Mouse (Mus musculus) gastrocnemius, adult 18-20 months (tissue): ENCODE results near the gene Cox4i2. TPM values are rescaled to one million over a fixed set of nuclear protein-coding genes. Genes with fewer than 3 reads are reported as not detected.

ENCODE experiments used
- DNase-seq: peaks from one replicate; pipeline ENCODE4 v3.0.0; 2021; ENCODE audit warnings: low spot score
- microRNA-seq: library from miRNA; unstranded; fragments of <30 nt; microRNA quantifications from one replicate; pipeline ENCODE4 v1.2.0, GENCODE M21; 2021
- total RNA-seq, 2 experiments: library from RNA; stranded (reverse); gene quantifications; 2 replicates each; pipeline ENCODE4 v1.2.3; 2021

Gene Cox4i2
- total RNA-seq, 2 experiments from 2014 or later, result 2.6 to 3.5 TPM

DNA sequence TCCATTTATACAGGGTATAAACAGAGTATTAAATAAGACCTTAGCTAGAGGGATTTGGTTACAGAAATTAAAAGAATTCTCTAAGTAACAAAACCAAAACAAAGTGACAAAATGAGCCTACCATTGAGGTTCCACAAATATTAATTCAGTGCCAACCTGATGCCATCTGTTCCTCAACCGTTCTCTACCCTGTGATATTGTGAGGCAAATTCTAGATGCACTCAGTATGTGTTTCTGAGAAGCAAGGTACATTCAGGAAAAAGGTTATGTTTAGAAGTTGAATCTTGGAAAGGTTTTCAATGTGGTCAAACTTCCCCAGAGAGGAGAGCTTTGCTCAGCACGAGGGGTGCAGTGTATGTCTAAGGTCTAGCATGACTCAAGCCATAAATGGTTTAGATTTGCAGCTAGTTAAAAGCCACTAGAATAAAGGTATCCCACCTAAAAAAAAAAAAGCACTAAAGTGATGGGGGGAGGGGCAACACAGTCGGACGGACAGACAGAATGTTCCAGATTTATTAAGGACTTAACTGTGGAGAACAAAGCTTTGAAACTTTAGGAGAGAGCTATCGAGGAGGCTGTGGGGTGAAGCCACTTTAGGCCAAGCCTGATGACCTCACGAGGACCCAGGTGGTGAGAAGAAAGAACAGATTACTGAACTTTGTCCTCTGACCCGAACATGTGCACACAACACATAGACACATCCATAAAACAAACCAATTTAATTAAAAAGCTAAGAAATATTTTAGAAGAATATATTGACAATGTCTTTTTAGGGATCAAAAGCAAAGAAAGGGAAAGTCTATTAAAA, 46.2 kb downstream of the Cox4i2 start:
- no peak for DNase-seq

DNA sequence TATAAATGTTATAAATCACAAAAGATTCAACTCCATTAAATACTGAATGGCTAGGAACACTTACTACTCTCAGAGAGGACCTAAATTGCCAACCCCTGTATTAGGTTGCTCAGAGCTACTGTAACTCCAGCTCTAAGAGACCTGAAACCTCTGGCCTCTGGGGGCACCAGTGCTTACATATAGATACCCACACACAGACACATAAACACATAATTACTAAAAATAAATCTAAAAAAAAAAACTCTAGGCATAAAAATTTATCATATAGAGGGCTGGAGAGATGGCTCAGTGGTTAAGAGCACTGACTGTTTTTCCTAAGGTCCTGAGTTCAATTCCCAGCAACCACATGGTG, 46.8 kb downstream of the Cox4i2 start:
- DNase-seq, result no peak

DNA sequence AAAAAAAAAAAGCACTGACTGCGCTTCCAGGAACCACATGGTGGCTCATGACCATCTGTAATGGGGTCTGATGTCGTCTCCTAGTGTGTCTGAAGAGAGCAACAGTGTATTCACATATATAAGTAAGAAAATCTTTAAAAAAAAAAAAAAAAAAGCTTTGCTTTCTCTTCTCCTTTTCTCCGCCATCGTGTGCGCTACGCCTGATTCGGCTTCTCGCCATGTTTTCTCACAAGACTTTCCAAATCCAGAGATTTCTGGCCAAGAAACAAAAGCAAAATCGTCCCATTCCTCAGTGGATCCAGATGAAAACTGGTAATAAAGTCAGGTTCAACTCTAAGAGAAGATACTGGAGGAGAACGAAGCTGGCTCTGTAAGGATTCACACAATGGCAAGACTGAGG, 48.3 kb downstream of the Cox4i2 start:
- no peak for DNase-seq

DNA sequence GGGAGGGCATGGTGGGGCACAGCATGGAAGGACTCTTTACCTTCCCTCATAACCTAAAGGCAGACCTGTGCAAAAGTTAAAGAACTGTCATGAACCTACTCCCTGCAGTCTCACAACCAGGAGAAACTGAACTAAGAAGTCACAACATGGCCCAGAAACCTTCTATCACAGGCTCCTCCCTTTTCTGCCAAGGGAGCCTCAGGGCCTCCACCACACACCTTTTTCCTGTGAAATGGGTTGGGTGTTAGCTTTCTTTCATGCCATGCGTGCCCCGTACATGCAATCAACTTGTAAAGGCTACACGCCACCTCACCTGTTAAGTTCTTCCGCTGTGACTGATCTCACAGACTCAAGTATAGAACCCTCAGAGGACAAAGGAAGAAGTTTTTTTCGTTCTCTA, 49.1 kb downstream of the Cox4i2 start:
- no peak for DNase-seq

DNA sequence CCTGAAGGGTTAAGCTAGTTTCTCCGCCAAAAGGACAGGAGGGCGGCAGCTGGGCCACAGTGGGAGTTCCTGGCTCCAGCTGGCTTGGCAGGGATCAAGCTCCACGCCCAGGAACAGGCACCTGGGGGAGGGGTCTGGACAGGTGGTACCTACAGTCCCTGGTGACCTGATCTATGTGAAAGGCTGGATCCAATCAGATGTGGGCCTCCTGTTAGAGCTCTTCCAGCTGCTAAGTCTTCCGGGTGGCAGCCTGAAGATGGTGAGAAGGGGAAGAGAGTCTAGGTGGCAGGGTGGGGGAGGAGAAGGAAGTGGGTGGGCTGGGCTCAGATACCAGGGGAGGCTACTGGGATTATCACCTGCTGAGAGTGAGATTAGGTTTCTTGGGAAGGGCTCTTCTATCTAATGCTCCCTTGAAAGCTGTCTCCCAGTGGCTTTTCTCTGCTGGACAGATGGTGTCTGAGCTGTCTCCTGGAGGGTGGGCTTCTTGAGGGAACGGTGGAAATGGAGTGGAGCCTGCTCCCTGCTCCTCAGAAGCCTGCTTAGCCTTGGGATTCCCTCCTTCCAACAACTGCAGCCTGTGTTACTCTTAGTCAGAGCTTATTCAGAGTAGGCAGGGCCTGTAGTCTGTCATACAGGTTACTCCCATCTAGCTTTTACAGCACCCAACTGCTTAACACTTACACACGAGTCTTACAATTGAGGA, 50.6 kb downstream of the Cox4i2 start:
- no peak for DNase-seq

DNA sequence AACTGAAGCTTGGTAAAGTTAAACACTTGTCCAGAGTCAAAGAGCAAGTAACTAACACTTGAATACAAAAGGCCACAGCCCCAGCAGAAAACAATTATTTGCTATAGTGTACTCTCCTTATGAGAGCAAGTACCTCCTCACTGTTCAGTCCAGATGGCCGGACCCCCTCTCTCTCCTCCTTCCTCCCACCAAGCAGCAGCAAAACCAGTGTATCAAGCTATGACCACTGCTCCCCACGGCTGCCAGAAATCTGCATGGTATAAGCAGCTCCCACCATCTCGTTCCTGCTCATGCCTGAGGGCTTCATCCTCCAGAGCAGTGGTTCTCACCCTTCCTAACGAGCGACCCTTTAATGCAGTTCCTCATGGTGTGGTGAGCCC, 51.1 kb downstream of the Cox4i2 start:
- DNase-seq, result no peak

DNA sequence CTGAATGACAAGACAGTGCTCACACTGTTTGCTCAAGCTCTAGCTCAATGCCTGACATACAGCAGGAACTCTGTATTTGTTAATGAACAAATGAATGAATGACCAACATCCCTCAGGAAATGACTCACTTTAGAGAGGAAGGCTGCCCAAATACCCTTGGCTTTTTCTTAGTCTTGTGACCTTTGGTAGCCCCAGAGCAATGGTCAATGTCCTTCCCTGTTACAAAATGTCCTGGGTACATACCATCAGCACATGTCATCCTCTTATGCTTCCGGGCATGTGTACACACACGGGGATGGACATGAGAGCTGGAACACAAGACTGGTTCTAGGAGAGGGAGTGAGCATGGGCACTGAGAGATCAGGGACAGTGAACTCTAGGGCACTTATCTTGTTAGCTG, 52.1 kb downstream of the Cox4i2 start:
- DNase-seq, result peak; percentile 68

DNA sequence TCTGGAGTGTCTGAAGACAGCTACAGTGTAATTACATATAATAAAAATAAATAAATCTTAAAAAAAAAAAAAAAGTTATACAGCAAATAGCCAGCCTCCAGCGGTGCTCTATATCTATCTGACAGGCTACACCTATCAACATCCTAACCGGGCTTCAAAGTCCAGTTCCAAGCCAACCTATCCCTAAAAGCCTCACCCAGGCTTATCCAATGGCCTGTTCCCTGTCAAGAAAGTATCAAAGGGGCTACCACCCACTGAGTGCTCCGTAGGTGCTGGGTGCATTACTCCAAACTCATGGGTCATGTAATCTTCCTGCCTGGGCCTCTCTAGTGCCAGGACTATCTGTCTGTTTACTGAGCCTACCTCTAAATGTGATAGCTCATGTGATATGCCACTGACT, 54.2 kb downstream of the Cox4i2 start:
- no peak for DNase-seq

DNA sequence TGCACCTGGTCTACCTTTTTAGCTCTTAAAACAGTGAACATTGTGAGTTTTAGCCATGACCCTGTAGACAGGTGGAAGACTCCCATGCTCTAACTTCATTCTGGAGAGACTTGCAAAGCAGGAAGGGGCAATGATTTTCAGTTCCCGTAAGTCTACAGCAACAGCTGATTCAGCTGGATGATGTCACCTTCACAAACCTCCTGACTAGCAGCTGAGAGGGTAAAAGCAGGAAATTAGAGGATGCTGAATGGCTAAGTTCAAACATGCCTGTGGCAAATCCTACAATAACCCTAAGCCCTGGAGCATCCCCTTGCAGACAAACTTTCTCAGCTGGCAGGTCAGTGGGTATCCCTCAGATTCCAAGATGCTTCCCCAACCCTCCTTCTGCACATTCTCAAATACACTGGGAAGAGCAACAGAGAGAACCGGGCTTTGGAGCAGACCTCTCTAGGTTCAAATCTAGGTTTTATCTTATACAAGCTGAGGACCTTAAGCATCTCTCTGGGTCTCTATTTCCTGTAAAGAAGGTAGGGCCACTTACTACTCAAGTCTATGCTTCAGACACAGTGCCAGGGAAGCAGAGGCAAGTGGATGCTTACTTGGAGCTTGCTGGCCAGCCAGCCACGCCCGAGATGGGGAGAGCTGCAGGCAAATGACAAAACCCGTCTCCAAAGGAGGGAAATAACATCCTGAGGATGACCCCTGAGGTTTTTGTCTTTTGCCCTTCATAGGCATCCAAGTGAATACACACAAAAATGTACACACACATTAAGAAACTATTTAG, 56.4 kb downstream of the Cox4i2 start:
- DNase-seq, result no peak

DNA sequence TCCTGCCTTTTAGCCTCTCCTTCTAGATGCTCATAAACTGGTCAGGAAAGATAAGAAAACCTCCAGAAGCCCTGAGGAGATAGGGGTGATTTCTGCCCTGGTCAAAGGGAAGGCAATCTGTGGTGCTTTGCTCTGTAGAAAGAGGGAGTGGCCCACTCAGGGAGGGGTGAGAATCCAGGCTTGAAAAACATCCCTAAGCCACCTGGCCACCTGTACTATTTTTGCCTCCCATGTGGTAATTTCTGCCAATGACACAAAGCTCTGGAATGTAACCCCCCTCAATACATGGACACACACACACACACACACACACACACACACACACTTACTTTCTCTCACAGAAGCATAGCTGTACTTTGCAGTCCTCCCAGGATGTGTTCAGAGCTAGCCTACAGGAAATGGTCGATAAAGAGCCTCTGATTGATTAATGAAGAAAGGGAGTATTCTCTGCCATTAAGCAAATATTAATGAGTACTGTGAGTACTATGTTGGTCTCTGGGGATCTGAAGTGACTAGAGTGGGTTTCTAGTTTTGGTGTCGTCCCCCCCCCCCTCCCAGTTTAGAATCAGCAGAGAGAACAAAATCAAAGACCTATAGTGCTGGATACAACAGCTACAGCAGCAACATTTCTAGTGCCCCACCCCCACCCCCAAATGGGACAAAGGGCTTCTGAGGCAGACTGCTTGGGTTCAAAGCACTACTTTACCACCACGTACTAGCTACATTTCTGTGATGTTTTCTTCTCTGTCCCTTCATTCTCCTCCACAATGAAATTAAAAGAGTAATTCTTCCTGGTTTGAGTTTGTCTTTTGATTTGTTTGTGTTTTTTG, 57.6 kb downstream of the Cox4i2 start:
- DNase-seq, result no peak

DNA sequence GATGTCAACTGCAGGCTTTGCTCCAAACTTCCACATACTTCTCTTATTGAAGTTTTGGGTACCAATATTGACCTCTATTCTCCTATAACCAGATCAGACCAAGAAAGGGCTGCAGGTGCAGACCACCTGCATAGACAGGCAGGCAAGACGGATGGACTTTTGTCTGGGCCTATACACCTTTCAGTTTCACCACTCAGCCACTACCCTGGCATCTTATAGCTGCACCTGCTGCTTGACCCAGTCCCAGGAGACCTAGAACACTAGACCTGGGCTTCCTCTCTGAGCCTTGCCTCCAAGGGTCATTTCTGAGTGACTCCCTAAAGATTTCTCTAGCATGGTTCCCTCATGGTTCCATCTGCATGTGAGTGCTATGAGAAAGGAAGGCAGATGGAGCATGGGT, 59.3 kb downstream of the Cox4i2 start:
- no peak for DNase-seq

DNA sequence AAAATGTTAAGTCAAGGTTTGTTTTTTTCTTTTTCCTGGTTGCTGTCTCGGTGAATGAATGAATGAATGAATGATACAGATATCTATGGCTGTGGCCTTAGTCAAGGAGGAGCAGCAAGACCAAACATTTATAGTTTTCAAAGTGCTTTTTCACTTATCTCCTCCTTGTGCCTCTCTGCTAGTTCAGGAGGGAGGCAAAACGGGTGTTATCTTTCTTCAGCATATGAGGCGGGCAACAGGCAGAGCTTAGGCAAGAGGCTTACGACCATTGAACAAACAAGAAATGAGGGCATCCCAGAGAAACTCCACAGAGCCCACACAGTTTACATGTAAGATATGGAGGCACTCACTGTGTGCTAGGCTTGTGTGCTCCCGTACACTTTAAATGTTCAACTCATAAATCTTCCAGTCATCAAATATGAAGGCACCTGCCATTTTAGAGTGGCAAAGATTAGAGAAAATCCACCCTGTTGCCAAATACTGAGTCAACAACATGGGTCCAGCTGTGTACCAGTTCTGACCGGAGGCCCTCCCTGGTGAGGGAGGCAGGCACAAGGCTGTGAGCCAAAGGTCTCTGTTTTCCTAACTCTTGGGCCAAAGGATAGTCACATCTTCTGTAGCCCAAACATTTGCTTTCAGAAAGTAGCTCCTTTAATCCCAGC, 60.4 kb downstream of the Cox4i2 start:
- no peak for DNase-seq

Small RNAs within 50 kb of the gene (microRNA-seq; reads per million reads assigned to microRNA genes)
- not detected for gene Gm23802

Other genes starting within 250 kb of the Cox4i2 start
- not detected for gene Defb26, start 242.5 kb upstream of the Cox4i2 start, total RNA-seq
- gene Defb28, start 235.9 kb upstream of the Cox4i2 start, total RNA-seq, result not detected
- gene Defb29, start 214.1 kb upstream of the Cox4i2 start, total RNA-seq, result not detected
- gene Gm17416, start 184.8 kb upstream of the Cox4i2 start, total RNA-seq, result not detected
- gene Defb21, start 181.4 kb upstream of the Cox4i2 start, total RNA-seq, result not detected
- gene Defb19, start 173.9 kb upstream of the Cox4i2 start, total RNA-seq, result not detected
- not detected for gene Defb45, start 154.8 kb upstream of the Cox4i2 start, total RNA-seq
- not detected for gene Defb36, start 149.8 kb upstream of the Cox4i2 start, total RNA-seq
- gene Defb25, start 131.1 kb upstream of the Cox4i2 start, total RNA-seq, result not detected
- 1 to 10 TPM; 1.6 to 3.3 TPM for gene Rem1, start 127.2 kb upstream of the Cox4i2 start, total RNA-seq
- 10 to 100 TPM; 29.5 to 30.8 TPM for gene H13, start 84.7 kb upstream of the Cox4i2 start, total RNA-seq
- gene Mcts2, start 67.1 kb upstream of the Cox4i2 start, total RNA-seq, result 10 to 100 TPM; 11.3 to 12.7 TPM
- 10 to 100 TPM; 16.0 to 28.5 TPM for gene Id1, start 17.9 kb upstream of the Cox4i2 start, total RNA-seq
- 10 to 100 TPM; 20.6 to 30.6 TPM for gene Bcl2l1, start 77.6 kb downstream of the Cox4i2 start, total RNA-seq
- gene Tpx2, start 93.8 kb downstream of the Cox4i2 start, total RNA-seq, result 1 to 10 TPM; 1.6 to 5.3 TPM
- gene Mylk2, start 157.2 kb downstream of the Cox4i2 start, total RNA-seq, result 100 to 1,000 TPM; 671 to 798 TPM
- 1 to 10 TPM in 1 of 2 experiments, under 1 TPM in 1; 0.75 to 1.8 TPM for gene Foxs1, start 179.0 kb downstream of the Cox4i2 start, total RNA-seq
- gene Dusp15, start 197.5 kb downstream of the Cox4i2 start, total RNA-seq, result under 1 TPM; 0.26 to 0.34 TPM
- gene Ttll9, start 208.3 kb downstream of the Cox4i2 start, total RNA-seq, result not detected